ENCODE assay signal across 26 mouse cellular contexts in genomic region chr3:147093076-147093380, GRCm38 (mm10).
DNase-seq lines count a peak whose midpoint lies in the region; ATAC-seq and TF ChIP-seq lines count a peak whose summit lies in the region.
"Had no signal": no experiment of that assay in that cellular context is flagged by ENCODE, and none has a peak within 500 bp of the region (broad histone marks: within the 10 kb centered on the region; RNA-seq: fewer than 3 reads in every experiment).

No protein-coding gene starts in this region.

- H3K4me3 ChIP-seq in forebrain, embryonic 16.5 days (replicated peaks; ENCODE audit: low read length) = no peak overlapping the region
- H3K4me3 ChIP-seq in forebrain, embryonic 11.5 days (ENCODE audit: low read depth, low read length) = no peak overlapping the region
- no peak overlapping the region for H3K4me3 ChIP-seq in hindbrain, postnatal 0 days (ENCODE audit: low read length)
- no peak overlapping the region for H3K4me3 ChIP-seq in hindbrain, embryonic 10.5 days
- no peak overlapping the region for H3K4me3 ChIP-seq in midbrain, embryonic 16.5 days (ENCODE audit: low read depth, low read length)
- H3K4me3 ChIP-seq: embryonic facial prominence, embryonic 13.5 days; heart, embryonic 13.5 days; kidney, embryonic 15.5 days; limb, embryonic 12.5 days; liver, embryonic 12.5 days; midbrain, embryonic 12.5 days had no signal

- no peak for TF ChIP-seq CTCF in hindbrain, postnatal 0 days (IDR thresholded peaks at IDR 0.05; ENCODE audit: low read depth)

- ATAC-seq in forebrain, embryonic 16.5 days = peak; percentile 5; the same call in 1 of the 2 replicates
- ATAC-seq in forebrain, embryonic 11.5 days (replicated peaks; ENCODE audit: low FRiP score) = no peak
- no peak for ATAC-seq in hindbrain, postnatal 0 days
- ATAC-seq in midbrain, embryonic 16.5 days = no peak
- ATAC-seq: CD4-positive, CD25-positive, alpha-beta regulatory T cell, adult 4 months; liver, embryonic 12.5 days had no signal

- no peaks in the 10 kb centered on the region for H3K27me3 ChIP-seq in forebrain, embryonic 16.5 days (replicated peaks; ENCODE audit: control insufficient read depth, insufficient read depth, low read length)
- no peaks in the 10 kb centered on the region for H3K27me3 ChIP-seq in forebrain, embryonic 11.5 days (ENCODE audit: control insufficient read depth, insufficient read depth, low read length)
- H3K27me3 ChIP-seq in hindbrain, postnatal 0 days (ENCODE audit: insufficient read depth, low read length) = no peaks in the 10 kb centered on the region
- H3K27me3 ChIP-seq in hindbrain, embryonic 10.5 days (ENCODE audit: insufficient read depth, poor library complexity, severe bottlenecking) = no peaks in the 10 kb centered on the region
- no peaks in the 10 kb centered on the region; the same call in 1 of the 2 replicates for H3K27me3 ChIP-seq in midbrain, embryonic 16.5 days (ENCODE audit: control insufficient read depth, insufficient read depth, low read depth, low read length)
- H3K27me3 ChIP-seq: liver, embryonic 12.5 days had no signal

- H3K4me1 ChIP-seq in forebrain, embryonic 16.5 days (replicated peaks; ENCODE audit: control insufficient read depth, insufficient read depth, low read length) = peaks cover 14% of the 10 kb centered on the region
- H3K4me1 ChIP-seq in forebrain, embryonic 11.5 days (replicated peaks; ENCODE audit: control insufficient read depth, insufficient read depth, low read length) = peaks cover 2% of the 10 kb centered on the region; the same call in 1 of the 2 replicates
- no peaks in the 10 kb centered on the region for H3K4me1 ChIP-seq in hindbrain, postnatal 0 days (ENCODE audit: insufficient read depth, low read length)
- H3K4me1 ChIP-seq in hindbrain, embryonic 10.5 days (replicated peaks) = peaks cover 2% of the 10 kb centered on the region
- H3K4me1 ChIP-seq in midbrain, embryonic 16.5 days (ENCODE audit: control insufficient read depth, insufficient read depth, low read length) = peaks cover 3% of the 10 kb centered on the region; the same call in 1 of the 2 replicates
- H3K4me1 ChIP-seq: liver, embryonic 12.5 days had no signal

- DNase-seq in forebrain, embryonic 11.5 days (ENCODE audit: low spot score) = no peak
- peak; percentile 8 for DNase-seq in hindbrain, postnatal 0 days (ENCODE audit: low spot score)
- no peak for DNase-seq in hindbrain, embryonic 10.5 days (ENCODE audit: low spot score)
- DNase-seq in MN1 (ENCODE audit: low spot score) = peak; percentile 57
- DNase-seq in gastrocnemius, postnatal 10 days = no peak
- DNase-seq: adrenal gland, postnatal 25 days; cerebellum, adult 8-10 months; cerebellum, postnatal 36 days; embryo, embryonic 11 days; gastrocnemius, postnatal 14 days; heart, adult 18-20 months; heart, postnatal 14 days; kidney, adult 11 months; lung, adult 18-20 months; right cerebral cortex, adult 18-20 months; right cerebral cortex, postnatal 4 days; thymus, postnatal 14 days had no signal

- 0 out of 2 replicates have a peak overlapping the region, but pooled peaks have one; percentile 18 for H3K4me2 ChIP-seq in forebrain, embryonic 16.5 days (ENCODE audit: low read length)
- H3K4me2 ChIP-seq in forebrain, embryonic 11.5 days (ENCODE audit: low read depth, low read length, severe bottlenecking) = no peak overlapping the region
- H3K4me2 ChIP-seq in hindbrain, postnatal 0 days (ENCODE audit: low read depth, low read length) = no peak overlapping the region
- H3K4me2 ChIP-seq in midbrain, embryonic 16.5 days (ENCODE audit: low read length) = no peak overlapping the region
- H3K4me2 ChIP-seq: embryonic facial prominence, embryonic 13.5 days; heart, embryonic 13.5 days; kidney, embryonic 15.5 days; limb, embryonic 12.5 days; liver, embryonic 12.5 days; midbrain, embryonic 12.5 days had no signal

- H3K9me3 ChIP-seq in forebrain, embryonic 16.5 days (ENCODE audit: control insufficient read depth, low read length) = no peaks in the 10 kb centered on the region
- H3K9me3 ChIP-seq in forebrain, embryonic 11.5 days (ENCODE audit: control insufficient read depth, low read length) = no peaks in the 10 kb centered on the region
- H3K9me3 ChIP-seq in hindbrain, postnatal 0 days (ENCODE audit: low read length) = no peaks in the 10 kb centered on the region
- H3K9me3 ChIP-seq in hindbrain, embryonic 10.5 days = no peaks in the 10 kb centered on the region
- H3K9me3 ChIP-seq in midbrain, embryonic 16.5 days (replicated peaks; ENCODE audit: control insufficient read depth, low read length, poor library complexity, severe bottlenecking) = no peaks in the 10 kb centered on the region
- H3K9me3 ChIP-seq: embryonic facial prominence, embryonic 13.5 days; heart, embryonic 13.5 days; kidney, embryonic 15.5 days; limb, embryonic 12.5 days; liver, embryonic 12.5 days; midbrain, embryonic 12.5 days had no signal

- 28% methylated on average over 5 of the region's 5 CpGs for WGBS in forebrain, embryonic 16.5 days
- WGBS in forebrain, embryonic 11.5 days = 53% methylated on average over 5 of the region's 5 CpGs
- 46% methylated on average over 5 of the region's 5 CpGs for WGBS in hindbrain, postnatal 0 days
- WGBS in hindbrain, embryonic 10.5 days = 83% methylated on average over 5 of the region's 5 CpGs
- 54% methylated on average over 5 of the region's 5 CpGs for WGBS in midbrain, embryonic 16.5 days

- no peak overlapping the region for H3K9ac ChIP-seq in forebrain, embryonic 16.5 days (replicated peaks; ENCODE audit: low read depth, low read length)
- H3K9ac ChIP-seq in forebrain, embryonic 11.5 days (ENCODE audit: low read length) = no peak overlapping the region
- H3K9ac ChIP-seq in hindbrain, postnatal 0 days (replicated peaks; ENCODE audit: low read length) = no peak overlapping the region
- no peak overlapping the region for H3K9ac ChIP-seq in midbrain, embryonic 16.5 days (ENCODE audit: low read depth, low read length)
- H3K9ac ChIP-seq: embryonic facial prominence, embryonic 13.5 days; heart, embryonic 13.5 days; kidney, embryonic 15.5 days; limb, embryonic 12.5 days; liver, embryonic 12.5 days; midbrain, embryonic 12.5 days had no signal

- peak overlapping the region; percentile 76 for H3K27ac ChIP-seq in forebrain, embryonic 16.5 days (ENCODE audit: low read length)
- H3K27ac ChIP-seq in forebrain, embryonic 11.5 days (ENCODE audit: low read depth, low read length) = no peak overlapping the region
- no peak overlapping the region for H3K27ac ChIP-seq in hindbrain, postnatal 0 days
- no peak overlapping the region for H3K27ac ChIP-seq in hindbrain, embryonic 10.5 days
- H3K27ac ChIP-seq in midbrain, embryonic 16.5 days (ENCODE audit: low read length) = 0 out of 2 replicates have a peak overlapping the region, but pooled peaks have one; percentile 18
- H3K27ac ChIP-seq: embryonic facial prominence, embryonic 13.5 days; heart, embryonic 13.5 days; kidney, embryonic 15.5 days; limb, embryonic 12.5 days; liver, embryonic 12.5 days; midbrain, embryonic 12.5 days had no signal

- no peaks in the 10 kb centered on the region for H3K36me3 ChIP-seq in forebrain, embryonic 16.5 days (ENCODE audit: control insufficient read depth, insufficient read depth)
- H3K36me3 ChIP-seq in forebrain, embryonic 11.5 days (ENCODE audit: control insufficient read depth, insufficient read depth, low read length) = no peaks in the 10 kb centered on the region
- H3K36me3 ChIP-seq in hindbrain, postnatal 0 days (ENCODE audit: insufficient read depth, low read length) = no peaks in the 10 kb centered on the region
- H3K36me3 ChIP-seq in hindbrain, embryonic 10.5 days = no peaks in the 10 kb centered on the region
- H3K36me3 ChIP-seq in midbrain, embryonic 16.5 days (ENCODE audit: control insufficient read depth, insufficient read depth, low read length) = no peaks in the 10 kb centered on the region
- H3K36me3 ChIP-seq: embryonic facial prominence, embryonic 13.5 days; heart, embryonic 13.5 days; kidney, embryonic 15.5 days; limb, embryonic 12.5 days; liver, embryonic 12.5 days; midbrain, embryonic 12.5 days had no signal

Comparison
In these comparisons a context has a peak if more than half of its experiments do, and no peak if none do; other contexts are left out.
1. H3K27ac ChIP-seq: peak in forebrain, embryonic 16.5 days (single experiment) and midbrain, embryonic 16.5 days (single experiment); none in forebrain, embryonic 11.5 days (single experiment), hindbrain, postnatal 0 days (single experiment) and hindbrain, embryonic 10.5 days (single experiment).
2. DNase-seq: peak in hindbrain, postnatal 0 days (single experiment) and MN1 (single experiment); none in forebrain, embryonic 11.5 days (single experiment), hindbrain, embryonic 10.5 days (single experiment) and gastrocnemius, postnatal 10 days (single experiment).